Mouse (Mus musculus) myocyte (in vitro differentiated cells): ENCODE measurements around the gene Gm42715. TPM values are rescaled to one million over a fixed set of nuclear protein-coding genes. Genes with fewer than 3 reads are reported as not detected.

Source experiments
- H3K27me3 ChIP-seq: one replicate; pipeline ENCODE4 v1.6.1; 2011; ENCODE audit not compliant: control insufficient read depth, insufficient read depth, insufficient read length
- H3K36me3 ChIP-seq: one replicate; pipeline ENCODE4 v1.6.1; 2011; ENCODE audit not compliant: control insufficient read depth, insufficient read depth
- H3K4me2 ChIP-seq: one replicate; pipeline ENCODE4 v1.6.1; 2011; ENCODE audit warnings: low read depth, control low read depth
- H3K4me3 ChIP-seq: one replicate; pipeline ENCODE4 v1.5.1; 2011; ENCODE audit warnings: mild to moderate bottlenecking, control low read depth, moderate library complexity
- H3K79me2 ChIP-seq: one replicate; pipeline ENCODE4 v1.6.1; 2011; ENCODE audit not compliant: control insufficient read depth, insufficient read depth
- H3ac ChIP-seq: one replicate; pipeline ENCODE4 v1.6.1; 2011; ENCODE audit not compliant: control insufficient read depth, insufficient read length
- CEBPB ChIP-seq: IDR thresholded peaks from 2 replicates; pipeline ENCODE4 v1.6.1; 2011; ENCODE audit warnings: mild to moderate bottlenecking, moderate library complexity; ENCODE audit not compliant: poor library complexity, insufficient read depth, severe bottlenecking
- E2F4 ChIP-seq: IDR thresholded peaks from one replicate; pipeline ENCODE4 v1.6.1; 2011; ENCODE audit warnings: mild to moderate bottlenecking, control low read depth, moderate library complexity; ENCODE audit not compliant: insufficient read depth
- MAX ChIP-seq: IDR thresholded peaks from one replicate; pipeline ENCODE4 v1.6.1; 2011; ENCODE audit warnings: low read depth, mild to moderate bottlenecking, control low read depth
- MYOD1 ChIP-seq, 3 experiments: IDR thresholded peaks; one replicate each; pipeline ENCODE4 v1.6.1; 2011; ENCODE audit warnings: control low read depth in 2 of 3, low read depth in 2 of 3, mild to moderate bottlenecking in 2 of 3, moderate library complexity in 1 of 3; ENCODE audit not compliant: insufficient read length in 2 of 3, control insufficient read depth in 1 of 3
- MYOG ChIP-seq, 3 experiments: IDR thresholded peaks; one replicate each; pipeline ENCODE4 v1.6.1; 2011; ENCODE audit warnings: control low read depth in 2 of 3, low read depth in 2 of 3, mild to moderate bottlenecking in 2 of 3; ENCODE audit not compliant: insufficient read length in 2 of 3, control insufficient read depth in 1 of 3, insufficient read depth in 1 of 3
- POLR2A ChIP-seq: IDR thresholded peaks from one replicate; pipeline ENCODE4 v1.6.1; 2011; ENCODE audit warnings: low read depth, mild to moderate bottlenecking, control low read depth, moderate library complexity; ENCODE audit not compliant: insufficient read length
- POLR2AphosphoS2 ChIP-seq: IDR thresholded peaks from one replicate; pipeline ENCODE4 v1.6.1; 2011; ENCODE audit warnings: low read depth, control low read depth; ENCODE audit not compliant: insufficient read length
- REST ChIP-seq: IDR thresholded peaks from one replicate; pipeline ENCODE4 v1.6.1; 2011; ENCODE audit warnings: mild to moderate bottlenecking, control low read depth, moderate library complexity; ENCODE audit not compliant: insufficient read depth, insufficient read length
- SRF ChIP-seq: IDR thresholded peaks from one replicate; pipeline ENCODE4 v1.6.1; 2011; ENCODE audit warnings: low read depth; ENCODE audit not compliant: control insufficient read depth, insufficient read length
- TCF12 ChIP-seq: IDR thresholded peaks from one replicate; pipeline ENCODE4 v1.6.1; 2011; ENCODE audit warnings: mild to moderate bottlenecking, control low read depth; ENCODE audit not compliant: poor library complexity, insufficient read depth, severe bottlenecking
- TCF3 ChIP-seq: IDR thresholded peaks from one replicate; pipeline ENCODE4 v1.6.1; 2011; ENCODE audit warnings: low read depth, control low read depth; ENCODE audit not compliant: insufficient read length
- USF1 ChIP-seq: IDR thresholded peaks from one replicate; pipeline ENCODE4 v1.6.1; 2011; ENCODE audit warnings: low read depth, mild to moderate bottlenecking, control low read depth, moderate library complexity
- polyA plus RNA-seq: library from polyadenylated mRNA; unstranded; fragments of >200 nt; fragmentation: generic; extraction: Trizol; gene quantifications from one replicate; pipeline ENCODE4 v1.2.1, GENCODE M21; 2012; ENCODE audit warnings: missing spikeins

The Gm42715 gene
- polyA plus RNA-seq, 1 experiment: 6.8 TPM

GRCm38 (mm10) chr7:127472060-127472459 is 47.3 kb upstream of the Gm42715 start:
- H3K79me2 ChIP-seq: peaks cover 44% of the 10 kb centered on the region
- H3K27me3 ChIP-seq: no peaks in the 10 kb centered on the region
- peak overlapping the region; percentile 98 for H3K4me2 ChIP-seq
- TF ChIP-seq POLR2AphosphoS2 (no peak), MYOD1 (IDR thresholded peaks at IDR 0.05; ENCODE audit: control insufficient read depth in 1 of 3, insufficient read length in 2 of 3, low read depth in 2 of 3) (no peak), SRF (no peak), USF1 (no peak), TCF3 (no peak)
- peaks cover 35% of the 10 kb centered on the region for H3K36me3 ChIP-seq
- H3K4me3 ChIP-seq: peak overlapping the region; percentile 98
- H3ac ChIP-seq: peak overlapping the region; percentile 64

GRCm38 (mm10) chr7:127473705-127474104 is 45.7 kb upstream of the Gm42715 start:
- no peaks in the 10 kb centered on the region for H3K27me3 ChIP-seq
- H3K36me3 ChIP-seq: peaks cover 29% of the 10 kb centered on the region
- H3ac ChIP-seq: no peak overlapping the region
- H3K4me2 ChIP-seq: no peak overlapping the region
- TF ChIP-seq POLR2AphosphoS2: no peak
- TF ChIP-seq E2F4: no peak
- no peak for TF ChIP-seq SRF
- TF ChIP-seq POLR2A: no peak
- no peak for TF ChIP-seq TCF12
- no peak for TF ChIP-seq REST
- no peak for TF ChIP-seq TCF3
- no peak for TF ChIP-seq MYOD1 (IDR thresholded peaks at IDR 0.05; ENCODE audit: control insufficient read depth in 1 of 3, insufficient read length in 2 of 3, low read depth in 2 of 3)
- no peak for TF ChIP-seq MYOG (IDR thresholded peaks at IDR 0.05; ENCODE audit: control insufficient read depth in 1 of 3, insufficient read depth in 1 of 3, insufficient read length in 2 of 3, low read depth in 2 of 3)
- TF ChIP-seq USF1: no peak
- no peak for TF ChIP-seq CEBPB
- TF ChIP-seq MAX: no peak
- no peak overlapping the region for H3K4me3 ChIP-seq
- peaks cover 31% of the 10 kb centered on the region for H3K79me2 ChIP-seq

GRCm38 (mm10) chr7:127474378-127475070 is 44.9 kb upstream of the Gm42715 start:
- H3K36me3 ChIP-seq: peaks cover 29% of the 10 kb centered on the region
- no peak overlapping the region for H3K4me2 ChIP-seq
- TF ChIP-seq MAX (no peak), POLR2AphosphoS2 (no peak), CEBPB (no peak), E2F4 (no peak), USF1 (no peak), SRF (no peak), REST (no peak), MYOD1 (IDR thresholded peaks at IDR 0.05; ENCODE audit: control insufficient read depth in 1 of 3, insufficient read length in 2 of 3, low read depth in 2 of 3) (no peak), POLR2A (no peak), TCF12 (no peak), MYOG (IDR thresholded peaks at IDR 0.05; ENCODE audit: control insufficient read depth in 1 of 3, insufficient read depth in 1 of 3, insufficient read length in 2 of 3, low read depth in 2 of 3) (no peak), TCF3 (no peak)
- H3K27me3 ChIP-seq: no peaks in the 10 kb centered on the region
- peaks cover 28% of the 10 kb centered on the region for H3K79me2 ChIP-seq
- H3K4me3 ChIP-seq: no peak overlapping the region
- no peak overlapping the region for H3ac ChIP-seq

GRCm38 (mm10) chr7:127475186-127475740 is 44.1 kb upstream of the Gm42715 start:
- H3K36me3 ChIP-seq: peaks cover 29% of the 10 kb centered on the region
- TF ChIP-seq MYOG (IDR thresholded peaks at IDR 0.05; ENCODE audit: control insufficient read depth in 1 of 3, insufficient read depth in 1 of 3, insufficient read length in 2 of 3, low read depth in 2 of 3): no peak
- TF ChIP-seq POLR2AphosphoS2: no peak
- no peak for TF ChIP-seq E2F4
- TF ChIP-seq REST: no peak
- TF ChIP-seq MYOD1 (IDR thresholded peaks at IDR 0.05; ENCODE audit: control insufficient read depth in 1 of 3, insufficient read length in 2 of 3, low read depth in 2 of 3): no peak
- TF ChIP-seq POLR2A: no peak
- TF ChIP-seq USF1: no peak
- no peak for TF ChIP-seq MAX
- TF ChIP-seq SRF: no peak
- TF ChIP-seq TCF12: no peak
- no peak for TF ChIP-seq CEBPB
- TF ChIP-seq TCF3: no peak
- no peaks in the 10 kb centered on the region for H3K27me3 ChIP-seq
- no peak overlapping the region for H3K4me3 ChIP-seq
- H3ac ChIP-seq: no peak overlapping the region
- peaks cover 30% of the 10 kb centered on the region for H3K79me2 ChIP-seq
- no peak overlapping the region for H3K4me2 ChIP-seq

- peaks cover 29% of the 10 kb centered on the region for H3K36me3 ChIP-seq
- peaks cover 40% of the 10 kb centered on the region for H3K79me2 ChIP-seq
- no peaks in the 10 kb centered on the region for H3K27me3 ChIP-seq
- H3K4me2 ChIP-seq: peak overlapping the region; percentile 99
- no peak overlapping the region for H3ac ChIP-seq
- H3K4me3 ChIP-seq: no peak overlapping the region
- TF ChIP-seq MAX (no peak), USF1 (no peak), POLR2AphosphoS2 (peak; percentile 21), TCF3 (no peak), CEBPB (no peak), REST (no peak)
These were observed 43.0 kb upstream of the Gm42715 start for GRCm38 (mm10) chr7:127476336-127476735.
